Mouse (Mus musculus): ENCODE data around the gene Slco1a6. TPM values are rescaled to one million over a fixed set of nuclear protein-coding genes. Genes with fewer than 3 reads are reported as not detected.

Slco1a6 gene
- total RNA-seq, 4 experiments from 2014 or later = 0.83 TPM; not detected in 3

GRCm38 (mm10) chr6:142040306-142041175, 167.8 kb downstream of the Slco1a6 start:
- peak; percentile 7 to 20 for DNase-seq (ENCODE audit: low spot score in 2 of 2)

- DNase-seq (ENCODE audit: low spot score in 2 of 2) = no peak
These were observed 172.6 kb downstream of the Slco1a6 start for GRCm38 (mm10) chr6:142035771-142036170.

Other genes with a start within 250 kb of the Slco1a6 start
- gene Gm6614, start 197.1 kb downstream of the Slco1a6 start, total RNA-seq (2022) = under 1 TPM in 1 of 4 experiments, not detected in 3; 0.12 TPM
- not detected for gene Iapp, start 89.9 kb upstream of the Slco1a6 start, total RNA-seq (2022)
- under 1 TPM in 1 of 4 experiments, not detected in 3; 0.32 TPM for gene Slco1a5, start 114.5 kb upstream of the Slco1a6 start, total RNA-seq (2022)
- 10 to 100 TPM; 12.2 to 17.3 (median 14.7) TPM for gene Pyroxd1, start 137.1 kb upstream of the Slco1a6 start, total RNA-seq (2022)
- gene Recql, start 178.6 kb upstream of the Slco1a6 start, total RNA-seq (2022) = 10 to 100 TPM; 21.8 to 25.7 (median 23.6) TPM
- gene Golt1b, start 178.7 kb upstream of the Slco1a6 start, total RNA-seq (2022) = 10 to 100 TPM; 30.6 to 34.0 (median 33.0) TPM
- gene Spx, start 204.9 kb upstream of the Slco1a6 start, total RNA-seq (2022) = 1 to 10 TPM in 1 of 4 experiments, under 1 TPM in 3; 0.70 to 1.2 (median 0.87) TPM